Mouse (Mus musculus) G1E (cell line): ENCODE results near the gene Ovch2.

Experiments
- CTCF ChIP-seq: IDR thresholded peaks from 2 replicates; pipeline ENCODE4 v1.5.1; 2012; ENCODE audit warnings: low read depth, low read length, inconsistent platforms, mixed read lengths
- GATA1 ChIP-seq: IDR thresholded peaks from 2 replicates; pipeline ENCODE4 v1.6.1; 2012; ENCODE audit warnings: borderline replicate concordance, low read length, inconsistent platforms, mixed read lengths

DNA sequence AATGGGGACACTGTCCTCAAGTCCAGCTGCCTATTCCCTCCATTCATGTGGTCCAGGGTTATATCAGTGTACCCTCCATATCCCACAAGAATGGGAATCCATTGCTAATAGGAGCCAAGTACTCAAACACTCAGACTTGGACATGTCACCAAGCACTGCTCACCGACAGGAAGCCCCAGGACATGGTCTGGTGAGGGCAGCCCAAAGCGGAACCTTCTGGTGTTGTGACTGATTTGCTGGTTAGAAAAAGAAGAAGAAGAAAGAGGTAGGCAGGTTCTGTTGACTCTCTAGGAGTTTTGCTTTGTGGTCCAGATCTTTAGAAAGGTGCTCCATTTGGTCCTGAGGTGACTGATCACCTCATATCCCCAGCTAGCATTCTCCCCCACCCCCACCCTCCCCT, 44.3 kb downstream of the Ovch2 start:
- TF ChIP-seq CTCF (no peak), GATA1 (no peak)
